Mouse (Mus musculus) CH12.LX (cell line): Measurements from ENCODE around the gene Gramd1b.

Experiments used
- CTCF ChIP-seq, 2 experiments: IDR thresholded peaks in 1 of 2; conservative IDR thresholded peaks in 1 of 2; 2 replicates each; pipeline ENCODE4 v1.5.1; 2011 to 2012; ENCODE audit warnings: low read depth in 2 of 2, low read length in 2 of 2, improper control_type of control experiment in 1 of 2, inconsistent platforms in 1 of 2, mild to moderate bottlenecking in 1 of 2, moderate library complexity in 1 of 2
- SIN3A ChIP-seq: IDR thresholded peaks from 2 replicates; pipeline ENCODE4 v1.6.1; 2012; ENCODE audit warnings: low read length, improper control_type of control experiment, inconsistent platforms
- USF1 ChIP-seq: IDR thresholded peaks from 2 replicates; pipeline ENCODE4 v1.6.1; 2014; ENCODE audit warnings: low read depth, mild to moderate bottlenecking, inconsistent platforms, low read length, improper control_type of control experiment

- TF ChIP-seq SIN3A, result no peak
- TF ChIP-seq USF1, result no peak
- TF ChIP-seq CTCF (conservative IDR thresholded peaks at IDR 0.05 in 1 of 2, IDR thresholded peaks at IDR 0.05 in 1 of 2; ENCODE audit: low read depth in 2 of 2, low read length in 2 of 2), result no peak
Measured at GRCm38 (mm10) chr9:40405804-40406203, 125.4 kb downstream of the Gramd1b start.
